Mouse (Mus musculus) midbrain, embryonic 16.5 days (tissue): Measurements from ENCODE around the gene Fancc. TPM values are rescaled to one million over a fixed set of nuclear protein-coding genes. Genes with fewer than 3 reads are reported as not detected.
A peak's percentile ranks its signal among the peaks of the same experiment; 100 is the strongest.
"Not testable (repeated sequence)": the region's sequence is repeated elsewhere in the genome, so short reads cannot be mapped to it uniquely, and the experiment has no call there.

Experiments
- ATAC-seq: fragments of 200-750 bp; cut with Nextera tagmentation; 2 replicates; pipeline ENCODE4 v1.8.0; 2017; ENCODE audit warnings: moderate TSS enrichment
- H3K27ac ChIP-seq: fragments of 300-500 bp; sonication (generic); 2 replicates; pipeline ENCODE4 v1.5.1; 2014; ENCODE audit warnings: mild to moderate bottlenecking, low read length, mixed read lengths
- H3K27me3 ChIP-seq: fragments of 300-500 bp; sonication (generic); 2 replicates; pipeline ENCODE4 v1.6.1; 2014; ENCODE audit warnings: low read depth, low read length, mixed read lengths; ENCODE audit not compliant: control insufficient read depth, insufficient read depth
- H3K36me3 ChIP-seq: fragments of 300-500 bp; sonication (generic); 2 replicates; pipeline ENCODE4 v1.6.1; 2014; ENCODE audit warnings: mild to moderate bottlenecking, low read length, moderate library complexity, mixed read lengths; ENCODE audit not compliant: control insufficient read depth, insufficient read depth
- H3K4me1 ChIP-seq: fragments of 300-500 bp; sonication (generic); 2 replicates; pipeline ENCODE4 v1.6.1; 2014; ENCODE audit warnings: mild to moderate bottlenecking, low read length, mixed read lengths; ENCODE audit not compliant: control insufficient read depth, insufficient read depth
- H3K4me2 ChIP-seq: fragments of 300-500 bp; sonication (generic); 2 replicates; pipeline ENCODE4 v1.6.1; 2014; ENCODE audit warnings: mild to moderate bottlenecking, low read length, mixed read lengths
- H3K4me3 ChIP-seq: fragments of 300-500 bp; sonication (generic); 2 replicates; pipeline ENCODE4 v1.5.1; 2014; ENCODE audit warnings: low read depth, mild to moderate bottlenecking, low read length, moderate library complexity, mixed read lengths
- H3K9ac ChIP-seq: fragments of 300-500 bp; sonication (generic); 2 replicates; pipeline ENCODE4 v1.6.1; 2014; ENCODE audit warnings: low read depth, low read length, mixed read lengths
- H3K9me3 ChIP-seq: fragments of 300-500 bp; sonication (generic); replicated peaks from 2 replicates; pipeline ENCODE4 v1.6.1; 2014; ENCODE audit warnings: mild to moderate bottlenecking, low read length, mixed read lengths; ENCODE audit not compliant: control insufficient read depth, poor library complexity, severe bottlenecking
- WGBS: fragments of 180-500 bp; shearing (Covaris S2); extraction: QIAGEN DNeasy Blood & Tissue Kit; methylation state at CpG from one replicate; pipeline ENCODE4 v1.1.7; 2014; 5-methylcytosine and 5-hydroxymethylcytosine counted together
- polyA plus RNA-seq: library from polyadenylated mRNA; unstranded; fragments of >200 nt; fragmentation: Nextera tagmentation; extraction: Ambion mirVana; gene quantifications from 2 replicates; pipeline ENCODE4 v1.2.1, GENCODE M21; 2015

The Fancc gene
- polyA plus RNA-seq, 1 experiment from 2014 or later = 14.2 TPM

GRCm38 (mm10) chr13:63445419-63445818 is 51.7 kb downstream of the Fancc start:
- Histone ChIP-seq H3K4me2 (no peak overlapping the region), H3K36me3 (no peaks in the 10 kb centered on the region), H3K27ac (no peak overlapping the region), H3K9ac (no peak overlapping the region), H3K4me3 (no peak overlapping the region), H3K4me1 (no peaks in the 10 kb centered on the region), H3K27me3 (no peaks in the 10 kb centered on the region), H3K9me3 (no peaks in the 10 kb centered on the region)
- 88% methylated on average over 6 of the region's 6 CpGs for WGBS
- no peak for ATAC-seq

- Histone ChIP-seq H3K9ac (no peak overlapping the region), H3K27ac (no peak overlapping the region), H3K4me1 (peaks cover 3% of the 10 kb centered on the region), H3K27me3 (no peaks in the 10 kb centered on the region), H3K36me3 (no peaks in the 10 kb centered on the region), H3K9me3 (no peaks in the 10 kb centered on the region), H3K4me3 (no peak overlapping the region), H3K4me2 (no peak overlapping the region)
- no peak for ATAC-seq
- 92% methylated on average over 3 of the region's 3 CpGs for WGBS
These were observed 64.3 kb downstream of the Fancc start for GRCm38 (mm10) chr13:63432759-63433158.

- H3K4me1 ChIP-seq = peaks cover 3% of the 10 kb centered on the region
- H3K4me3 ChIP-seq = peak overlapping the region; percentile 72
- peak overlapping the region; percentile 61 for H3K4me2 ChIP-seq
- H3K36me3 ChIP-seq = no peaks in the 10 kb centered on the region
- no peaks in the 10 kb centered on the region for H3K27me3 ChIP-seq
- peak overlapping the region; percentile 91 for H3K27ac ChIP-seq
- 18% methylated on average over 5 of the region's 5 CpGs for WGBS
- H3K9me3 ChIP-seq = no peaks in the 10 kb centered on the region
- ATAC-seq = no peak
- H3K9ac ChIP-seq = peak overlapping the region; percentile 63
These were observed 65.3 kb downstream of the Fancc start for GRCm38 (mm10) chr13:63431857-63432191.

- H3K27me3 ChIP-seq = no peaks in the 10 kb centered on the region
- peak overlapping the region; percentile 63 for H3K9ac ChIP-seq
- WGBS = under 1% methylated on average over 66 of the region's 82 CpGs
- peak overlapping the region; percentile 72 for H3K4me3 ChIP-seq
- peak overlapping the region; percentile 91 for H3K27ac ChIP-seq
- peak; percentile 96 for ATAC-seq
- peak overlapping the region; percentile 61 for H3K4me2 ChIP-seq
- no peaks in the 10 kb centered on the region for H3K36me3 ChIP-seq
- no peaks in the 10 kb centered on the region for H3K9me3 ChIP-seq
- peaks cover 3% of the 10 kb centered on the region for H3K4me1 ChIP-seq
These were observed 65.8 kb downstream of the Fancc start for GRCm38 (mm10) chr13:63431030-63431856.

- 1% methylated on average over 4 of the region's 4 CpGs for WGBS
- H3K4me1 ChIP-seq = peaks cover 3% of the 10 kb centered on the region
- H3K36me3 ChIP-seq = no peaks in the 10 kb centered on the region
- peak overlapping the region; percentile 63 for H3K9ac ChIP-seq
- peak overlapping the region; percentile 91 for H3K27ac ChIP-seq
- no peaks in the 10 kb centered on the region for H3K9me3 ChIP-seq
- no peaks in the 10 kb centered on the region for H3K27me3 ChIP-seq
- ATAC-seq = peak; percentile 85
- H3K4me3 ChIP-seq = peak overlapping the region; percentile 72
- peak overlapping the region; percentile 61 for H3K4me2 ChIP-seq
These were observed 66.4 kb downstream of the Fancc start for GRCm38 (mm10) chr13:63430681-63431029.

- Histone ChIP-seq H3K27ac (peak overlapping the region; percentile 91), H3K9me3 (no peaks in the 10 kb centered on the region), H3K4me1 (peaks cover 3% of the 10 kb centered on the region), H3K9ac (peak overlapping the region; percentile 63), H3K4me3 (peak overlapping the region; percentile 72), H3K4me2 (peak overlapping the region; percentile 61), H3K27me3 (no peaks in the 10 kb centered on the region), H3K36me3 (no peaks in the 10 kb centered on the region)
- peak; percentile 2; the same call in 1 of the 2 replicates for ATAC-seq
- WGBS = 76% methylated on average over 9 of the region's 9 CpGs
These were observed 66.9 kb downstream of the Fancc start for GRCm38 (mm10) chr13:63430206-63430605.

GRCm38 (mm10) chr13:63428211-63428610 is 68.9 kb downstream of the Fancc start:
- H3K4me2 ChIP-seq, H3K36me3 ChIP-seq, H3K9me3 ChIP-seq, H3K9ac ChIP-seq, ATAC-seq, H3K27ac ChIP-seq, H3K4me1 ChIP-seq, H3K4me3 ChIP-seq, H3K27me3 ChIP-seq: not testable (repeated sequence)
- 92% methylated on average over 5 of the region's 5 CpGs for WGBS

- Histone ChIP-seq H3K27ac (no peak overlapping the region), H3K27me3 (no peaks in the 10 kb centered on the region), H3K9ac (no peak overlapping the region), H3K4me2 (no peak overlapping the region), H3K4me3 (no peak overlapping the region), H3K9me3 (no peaks in the 10 kb centered on the region), H3K4me1 (no peaks in the 10 kb centered on the region), H3K36me3 (no peaks in the 10 kb centered on the region)
- no peak for ATAC-seq
- WGBS = 96% methylated on average over 2 of the region's 2 CpGs
These were observed 74.0 kb downstream of the Fancc start for GRCm38 (mm10) chr13:63423060-63423459.

GRCm38 (mm10) chr13:63421225-63421624 is 75.9 kb downstream of the Fancc start:
- no peaks in the 10 kb centered on the region for H3K9me3 ChIP-seq
- no peak for ATAC-seq
- no peak overlapping the region for H3K4me3 ChIP-seq
- H3K4me1 ChIP-seq = no peaks in the 10 kb centered on the region
- H3K27me3 ChIP-seq = no peaks in the 10 kb centered on the region
- no peak overlapping the region for H3K27ac ChIP-seq
- no peaks in the 10 kb centered on the region for H3K36me3 ChIP-seq
- no peak overlapping the region for H3K9ac ChIP-seq
- H3K4me2 ChIP-seq = no peak overlapping the region
